Mouse (Mus musculus) kidney, postnatal 0 days (tissue): ENCODE results near the gene Gtpbp1. TPM values are rescaled to one million over a fixed set of nuclear protein-coding genes. Genes with fewer than 3 reads are reported as not detected.

Experiments
- ATAC-seq: fragments of 200-750 bp; cut with Nextera tagmentation; replicated peaks from 2 replicates; pipeline ENCODE4 v1.8.0; 2017; ENCODE audit warnings: low read depth, moderate number of reproducible peaks, moderate TSS enrichment, moderate library complexity; ENCODE audit not compliant: low FRiP score
- DNase-seq: peaks from one replicate; pipeline ENCODE4 v3.0.0-alpha.2; 2016; ENCODE audit warnings: low spot score
- H3K27ac ChIP-seq: fragments of 300-500 bp; sonication (generic); 2 replicates; pipeline ENCODE4 v1.5.1; 2014; ENCODE audit warnings: mild to moderate bottlenecking
- H3K27me3 ChIP-seq: fragments of 300-500 bp; sonication (generic); 2 replicates; pipeline ENCODE4 v1.6.1; 2014; ENCODE audit warnings: low read length, mixed read lengths; ENCODE audit not compliant: insufficient read depth
- H3K36me3 ChIP-seq: fragments of 300-500 bp; sonication (generic); 2 replicates; pipeline ENCODE4 v1.6.1; 2014; ENCODE audit warnings: low read length, mixed read lengths; ENCODE audit not compliant: insufficient read depth
- H3K4me1 ChIP-seq: fragments of 300-500 bp; sonication (generic); replicated peaks from 2 replicates; pipeline ENCODE4 v1.6.1; 2014; ENCODE audit warnings: antibody characterized with exemption, low read length, mixed read lengths; ENCODE audit not compliant: insufficient read depth
- H3K4me2 ChIP-seq: fragments of 300-500 bp; sonication (generic); 2 replicates; pipeline ENCODE4 v1.6.1; 2014; ENCODE audit warnings: mild to moderate bottlenecking, low read length, moderate library complexity, mixed read lengths
- H3K4me3 ChIP-seq: fragments of 300-500 bp; sonication (generic); replicated peaks from 2 replicates; pipeline ENCODE4 v1.5.1; 2014; ENCODE audit warnings: low read depth, low read length
- H3K9ac ChIP-seq: fragments of 300-500 bp; sonication (generic); 2 replicates; pipeline ENCODE4 v1.6.1; 2014; ENCODE audit warnings: low read depth, low read length
- H3K9me3 ChIP-seq: fragments of 300-500 bp; sonication (generic); replicated peaks from 2 replicates; pipeline ENCODE4 v1.6.1; 2016; ENCODE audit warnings: low read length, inconsistent platforms, mixed read lengths
- CTCF ChIP-seq: IDR thresholded peaks from 2 replicates; pipeline ENCODE4 v1.5.1; 2016; ENCODE audit warnings: antibody characterized with exemption, low read depth, mild to moderate bottlenecking, moderate library complexity
- WGBS: fragments of 180-500 bp; shearing (Covaris S2); extraction: QIAGEN DNeasy Blood & Tissue Kit; methylation state at CpG from one replicate; pipeline ENCODE4 v1.1.7; 2014; 5-methylcytosine and 5-hydroxymethylcytosine counted together
- polyA plus RNA-seq: library from polyadenylated mRNA; unstranded; fragments of >200 nt; fragmentation: Nextera tagmentation; extraction: Ambion mirVana; gene quantifications from 2 replicates; pipeline ENCODE4 v1.2.1, GENCODE M21; 2015

Gtpbp1 gene
- 24.3 and 26.9 TPM in 2 replicates for polyA plus RNA-seq

GRCm38 (mm10) chr15:79690426-79691022 lies at the start of gene Gtpbp1:
Gene Gtpbp1 (plus strand): TSS chr15:79690845.
- TF ChIP-seq CTCF: no peak
- H3K4me3 ChIP-seq: peak within 1 kb of the TSS; percentile 90
- peaks cover 29% of the 10 kb centered on the region for H3K4me1 ChIP-seq
- H3K36me3 ChIP-seq: no peaks in the 10 kb centered on the region
- peak within 1 kb of the TSS; percentile 91 for H3K9ac ChIP-seq
- ATAC-seq: peak; percentile 95
- H3K9me3 ChIP-seq: no peaks in the 10 kb centered on the region
- peak within 1 kb of the TSS; percentile 99 for H3K4me2 ChIP-seq
- no peaks in the 10 kb centered on the region for H3K27me3 ChIP-seq
- under 1% methylated on average over 45 of the region's 45 CpGs for WGBS
- DNase-seq: peak; percentile 99
- peak within 1 kb of the TSS; percentile 87 for H3K27ac ChIP-seq

GRCm38 (mm10) chr15:79641135-79641817 lies 49.4 kb upstream of the Gtpbp1 start:
- DNase-seq: no peak
- no peak overlapping the region for H3K4me3 ChIP-seq
- H3K27ac ChIP-seq: no peak overlapping the region
- no peak overlapping the region for H3K9ac ChIP-seq
- ATAC-seq: no peak
- H3K27me3 ChIP-seq: no peaks in the 10 kb centered on the region
- no peaks in the 10 kb centered on the region for H3K9me3 ChIP-seq
- H3K4me1 ChIP-seq: no peaks in the 10 kb centered on the region
- H3K36me3 ChIP-seq: 0 out of 2 replicates have a peak, but pooled peaks cover 8% of the 10 kb centered on the region
- TF ChIP-seq CTCF: no peak
- no peak overlapping the region for H3K4me2 ChIP-seq
- 53% methylated on average over 11 of the region's 12 CpGs for WGBS

DNA sequence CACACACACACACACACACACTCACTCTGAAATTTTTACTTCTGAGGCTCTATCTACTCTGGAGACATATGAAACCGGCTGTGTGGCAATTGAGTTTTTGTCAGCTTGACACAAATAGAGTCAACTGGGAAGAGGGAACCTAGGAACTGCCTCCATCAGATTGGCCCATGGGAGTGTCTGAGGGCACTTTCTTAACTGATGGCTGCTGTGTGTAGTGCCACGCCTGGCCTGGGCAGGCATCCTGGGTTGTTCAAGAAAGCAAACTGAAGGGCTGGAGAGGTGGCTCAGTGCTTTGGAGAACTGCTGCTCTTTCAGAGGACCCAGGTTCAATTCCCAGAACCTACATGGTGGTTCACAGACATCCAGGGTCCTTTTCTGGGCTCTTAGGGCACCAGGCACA lies 45.2 kb upstream of the Gtpbp1 start:
- DNase-seq (no peak), ATAC-seq (no peak)
- no peak overlapping the region for H3K4me2 ChIP-seq
- TF ChIP-seq CTCF: no peak
- H3K36me3 ChIP-seq: 0 out of 2 replicates have a peak, but pooled peaks cover under 1% of the 10 kb centered on the region
- 78% methylated on average over 2 of the region's 2 CpGs for WGBS
- no peaks in the 10 kb centered on the region for H3K27me3 ChIP-seq
- no peaks in the 10 kb centered on the region for H3K4me1 ChIP-seq
- H3K9ac ChIP-seq: no peak overlapping the region
- no peaks in the 10 kb centered on the region for H3K9me3 ChIP-seq
- no peak overlapping the region for H3K4me3 ChIP-seq
- no peak overlapping the region for H3K27ac ChIP-seq

DNA sequence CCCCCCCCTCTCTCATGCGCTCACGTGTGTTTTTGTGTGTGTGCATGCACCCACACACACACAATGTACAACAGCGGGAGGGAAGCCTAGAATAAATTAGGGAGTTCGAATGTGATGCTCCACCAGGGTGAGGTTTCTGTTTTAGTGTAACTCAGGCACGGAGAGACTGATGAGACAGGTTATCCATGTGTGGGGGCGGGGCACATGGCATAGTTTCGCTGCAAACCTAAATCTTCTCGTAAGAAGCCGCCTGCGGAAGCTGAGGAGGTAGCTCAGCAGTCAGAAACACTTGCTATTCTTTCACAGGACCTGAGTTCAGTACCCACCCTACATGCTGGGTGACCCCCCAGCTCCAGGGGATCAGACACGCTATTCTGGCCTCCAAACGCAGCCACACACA lies 42.5 kb upstream of the Gtpbp1 start:
- Histone ChIP-seq H3K27me3 (no peaks in the 10 kb centered on the region), H3K4me2 (no peak overlapping the region), H3K4me1 (no peaks in the 10 kb centered on the region), H3K9ac (no peak overlapping the region), H3K9me3 (no peaks in the 10 kb centered on the region), H3K36me3 (no peaks in the 10 kb centered on the region), H3K27ac (no peak overlapping the region), H3K4me3 (no peak overlapping the region)
- WGBS: 87% methylated on average over 12 of the region's 12 CpGs
- no peak for ATAC-seq
- DNase-seq: no peak
- no peak for TF ChIP-seq CTCF

- H3K4me3 ChIP-seq: no peak overlapping the region
- DNase-seq (peak; percentile 36), ATAC-seq (no peak)
Observed at GRCm38 (mm10) chr15:79650569-79650968, 40.1 kb upstream of the Gtpbp1 start.

GRCm38 (mm10) chr15:79651481-79651880 lies 39.2 kb upstream of the Gtpbp1 start:
- peak; percentile 59 for TF ChIP-seq CTCF
- WGBS: 74% methylated on average over 4 of the region's 4 CpGs

More at GRCm38 (mm10) chr15:79650569-79650968, 40.1 kb upstream of the Gtpbp1 start:
- peak; percentile 67 for TF ChIP-seq CTCF
- H3K36me3 ChIP-seq: no peaks in the 10 kb centered on the region
- no peaks in the 10 kb centered on the region for H3K9me3 ChIP-seq
- H3K27me3 ChIP-seq: no peaks in the 10 kb centered on the region
- no peak overlapping the region for H3K9ac ChIP-seq
- no peak overlapping the region for H3K27ac ChIP-seq
- H3K4me2 ChIP-seq: no peak overlapping the region
- H3K4me1 ChIP-seq: no peaks in the 10 kb centered on the region

More at GRCm38 (mm10) chr15:79651481-79651880, 39.2 kb upstream of the Gtpbp1 start:
- no peaks in the 10 kb centered on the region for H3K4me1 ChIP-seq
- no peak overlapping the region for H3K9ac ChIP-seq
- H3K9me3 ChIP-seq: no peaks in the 10 kb centered on the region
- DNase-seq (no peak), ATAC-seq (no peak)
- H3K4me2 ChIP-seq: no peak overlapping the region
- no peaks in the 10 kb centered on the region for H3K36me3 ChIP-seq
- H3K27me3 ChIP-seq: no peaks in the 10 kb centered on the region
- no peak overlapping the region for H3K27ac ChIP-seq
- no peak overlapping the region for H3K4me3 ChIP-seq
